Mouse (Mus musculus): Measurements from ENCODE around the gene Ankrd55.

DNA sequence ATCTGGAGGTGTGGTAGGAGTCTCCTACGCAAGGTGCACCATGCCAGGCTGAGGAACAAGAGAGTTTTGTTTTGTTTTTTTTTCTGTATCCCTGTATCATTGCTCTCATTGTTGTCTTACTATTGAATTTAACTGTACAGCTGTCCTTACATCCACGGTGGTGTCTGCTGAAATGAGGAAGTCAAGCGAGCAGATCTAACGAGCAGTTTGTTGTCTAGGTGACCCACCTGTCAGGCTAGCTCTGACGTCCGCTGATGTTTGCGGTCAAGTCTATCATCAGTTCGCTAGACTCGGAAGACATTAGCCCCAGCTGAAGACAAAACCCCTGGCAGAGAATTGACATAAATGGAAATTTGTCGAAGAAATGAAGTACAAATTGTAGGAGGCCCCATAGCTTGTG, 66.7 kb downstream of the Ankrd55 start:
- TF ChIP-seq GATA1 (IDR thresholded peaks at IDR 0.05; ENCODE audit: borderline replicate concordance, low read length): no peak
- no peak for TF ChIP-seq FLI1 (IDR thresholded peaks at IDR 0.05; ENCODE audit: low read length)
